Mouse (Mus musculus) spleen, adult 12 weeks (tissue): ENCODE measurements around the gene Zfp263.
A peak's percentile ranks its signal among the peaks of the same experiment; 100 is the strongest.

ENCODE experiments used
- DNase-seq: peaks from one replicate; pipeline ENCODE4 v3.0.0; 2022; ENCODE audit warnings: low spot score

Gene Zfp263

DNA sequence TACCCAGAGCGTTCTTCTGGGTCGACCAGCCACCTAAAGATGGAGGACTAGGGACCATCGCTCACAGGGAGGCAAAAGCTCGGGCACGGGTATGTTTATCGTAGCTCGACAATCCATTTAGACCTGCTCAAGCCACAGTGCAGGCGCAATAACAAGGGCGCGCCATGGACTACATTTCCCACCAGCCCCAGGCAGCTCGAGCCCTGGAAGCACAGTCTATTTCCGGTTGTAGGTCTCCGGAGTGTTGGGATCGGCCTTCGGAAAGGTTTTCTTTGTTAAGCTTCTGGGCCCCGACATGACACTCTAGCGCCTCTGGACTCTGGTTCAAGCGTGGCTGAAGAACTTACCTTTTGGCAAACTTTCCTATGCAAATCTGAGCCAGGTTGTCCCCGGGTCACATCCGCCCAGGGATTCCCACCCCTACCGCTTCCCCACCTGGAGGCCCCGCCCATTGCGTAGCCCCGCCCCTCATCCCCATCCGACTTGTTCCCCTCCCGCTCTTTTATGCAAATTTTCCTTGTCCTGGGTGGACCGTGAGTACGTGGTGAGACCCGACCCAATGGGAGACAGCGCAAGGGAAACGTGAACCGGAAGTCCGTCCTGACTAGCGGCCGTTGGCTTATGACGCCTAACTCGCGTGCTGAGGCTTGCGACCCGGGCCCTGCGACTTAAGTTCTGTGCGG lies at the start of gene Zfp263:
Zfp263 (plus strand) TSS at position 591 of the 683 bp plus-strand sequence.
- peak; percentile 82 for DNase-seq

DNA sequence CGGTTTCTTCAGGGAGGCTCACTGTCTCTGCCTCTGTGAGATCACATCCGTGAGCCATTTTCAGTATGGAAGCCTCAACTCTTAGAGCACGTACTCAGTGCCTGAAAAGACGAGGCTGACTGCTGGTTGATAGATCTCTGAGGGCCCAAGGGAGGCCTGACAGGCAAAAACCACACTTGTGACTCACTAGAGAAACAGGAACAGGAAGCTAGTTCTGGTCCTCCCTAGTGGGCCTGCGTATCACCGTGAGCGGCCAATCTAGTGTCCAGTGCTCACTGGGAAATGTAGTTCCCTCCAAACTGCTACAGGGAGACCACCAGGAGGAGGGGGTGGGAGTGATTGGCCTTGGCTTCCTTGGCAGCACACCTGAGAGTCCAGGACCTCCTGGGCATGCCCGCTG lies 44.6 kb upstream of the Zfp263 start:
- DNase-seq, result no peak

DNA sequence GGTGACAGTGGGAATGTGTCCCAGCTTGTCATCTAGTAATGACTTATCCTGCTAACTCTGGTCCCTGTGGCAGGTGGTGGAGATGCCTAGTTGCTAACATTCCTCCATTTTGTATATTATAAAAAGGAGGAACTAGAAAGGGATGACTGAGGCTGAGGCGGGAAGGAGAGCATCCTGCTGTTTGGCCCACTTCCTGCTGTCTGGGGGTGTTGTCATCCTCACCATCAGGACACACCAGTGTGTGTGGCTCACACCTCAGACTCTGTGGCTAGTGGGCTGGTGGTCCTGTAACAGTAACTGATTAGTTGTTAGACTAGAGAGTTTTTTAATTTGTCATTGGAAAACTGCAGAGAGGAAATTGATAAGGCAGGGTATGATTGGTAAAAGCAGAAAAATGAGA lies 43.0 kb upstream of the Zfp263 start:
- DNase-seq, result no peak

DNA sequence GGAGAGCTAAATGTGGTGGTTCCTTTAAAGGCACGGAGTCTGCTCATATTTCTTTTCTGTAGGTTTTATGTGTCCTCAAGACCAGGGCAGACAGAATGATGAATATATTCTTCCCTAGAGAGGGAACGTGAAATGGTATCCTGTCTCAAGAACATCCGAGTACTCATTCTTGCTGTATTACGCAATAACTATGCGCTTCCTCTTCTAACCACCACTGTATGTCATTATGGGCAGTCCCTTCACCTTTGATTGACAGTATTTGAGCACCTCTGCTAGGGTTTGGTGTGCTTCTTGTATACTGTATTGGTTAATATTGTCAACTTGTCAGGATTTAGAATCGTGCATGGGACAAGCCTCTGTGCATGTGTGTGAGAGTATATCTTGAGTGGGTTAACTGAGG lies 37.2 kb upstream of the Zfp263 start:
- DNase-seq, result no peak

DNA sequence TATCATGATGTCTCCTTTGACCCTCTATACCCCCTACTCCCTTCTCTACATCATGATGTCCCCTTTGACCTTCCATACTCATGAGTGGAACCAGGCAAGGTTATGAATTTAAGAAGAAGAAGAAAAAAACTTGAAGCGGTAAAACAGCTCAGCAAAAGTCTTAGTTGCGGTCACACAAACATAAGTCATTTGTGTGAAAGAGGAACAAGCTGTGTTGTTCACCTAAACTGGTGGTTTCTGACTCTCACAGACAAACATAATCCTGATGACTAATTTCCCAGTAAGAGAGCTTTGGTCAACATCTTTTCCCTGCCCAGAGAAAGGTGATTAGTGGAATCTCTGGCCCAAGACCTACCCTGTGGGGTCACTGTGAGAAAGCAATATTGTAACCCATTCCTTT lies 29.2 kb upstream of the Zfp263 start:
- no peak for DNase-seq

DNA sequence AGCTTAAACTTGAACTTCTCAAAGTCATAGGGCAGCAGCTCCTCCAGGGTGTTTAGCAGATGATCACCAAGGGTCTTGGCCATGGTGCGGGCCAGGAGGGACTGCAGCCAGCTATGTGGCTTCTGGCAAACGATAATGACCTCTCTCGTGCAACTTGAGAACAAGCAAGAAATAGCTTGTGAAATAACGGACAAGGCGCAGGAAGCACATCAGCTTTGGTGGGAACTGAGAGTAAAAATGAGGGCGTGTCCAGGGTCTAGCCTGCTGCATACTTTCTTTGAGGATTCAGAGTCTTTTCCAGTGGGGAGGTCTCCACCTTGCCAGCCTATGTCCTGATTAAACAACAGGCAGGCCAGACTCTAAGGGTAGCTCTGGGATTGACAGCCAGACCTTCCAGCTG lies 25.9 kb upstream of the Zfp263 start, which contains the start of gene Mefv:
Mefv (minus strand) TSS at position 118 of the 400 bp plus-strand sequence.
- DNase-seq, result no peak

DNA sequence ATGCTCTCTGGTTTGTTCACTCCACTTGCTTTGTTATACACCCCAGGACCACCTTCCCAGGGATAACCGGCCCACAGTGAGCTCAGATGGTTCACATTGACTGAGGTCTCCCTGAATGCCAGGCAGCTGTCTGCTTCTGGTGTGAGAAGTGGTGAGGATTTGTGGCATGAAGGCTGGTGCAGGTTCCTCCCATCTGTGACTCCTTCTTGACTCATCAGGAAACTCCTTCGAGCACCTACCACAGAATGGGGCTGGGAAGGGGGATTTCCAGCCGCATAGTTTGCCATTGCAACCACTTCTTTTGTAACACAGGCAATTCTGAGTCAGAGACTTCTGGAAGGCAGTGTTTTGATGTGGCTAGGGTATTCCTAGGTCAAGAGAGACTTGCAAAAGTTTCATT lies 20.7 kb upstream of the Zfp263 start:
- no peak for DNase-seq

DNA sequence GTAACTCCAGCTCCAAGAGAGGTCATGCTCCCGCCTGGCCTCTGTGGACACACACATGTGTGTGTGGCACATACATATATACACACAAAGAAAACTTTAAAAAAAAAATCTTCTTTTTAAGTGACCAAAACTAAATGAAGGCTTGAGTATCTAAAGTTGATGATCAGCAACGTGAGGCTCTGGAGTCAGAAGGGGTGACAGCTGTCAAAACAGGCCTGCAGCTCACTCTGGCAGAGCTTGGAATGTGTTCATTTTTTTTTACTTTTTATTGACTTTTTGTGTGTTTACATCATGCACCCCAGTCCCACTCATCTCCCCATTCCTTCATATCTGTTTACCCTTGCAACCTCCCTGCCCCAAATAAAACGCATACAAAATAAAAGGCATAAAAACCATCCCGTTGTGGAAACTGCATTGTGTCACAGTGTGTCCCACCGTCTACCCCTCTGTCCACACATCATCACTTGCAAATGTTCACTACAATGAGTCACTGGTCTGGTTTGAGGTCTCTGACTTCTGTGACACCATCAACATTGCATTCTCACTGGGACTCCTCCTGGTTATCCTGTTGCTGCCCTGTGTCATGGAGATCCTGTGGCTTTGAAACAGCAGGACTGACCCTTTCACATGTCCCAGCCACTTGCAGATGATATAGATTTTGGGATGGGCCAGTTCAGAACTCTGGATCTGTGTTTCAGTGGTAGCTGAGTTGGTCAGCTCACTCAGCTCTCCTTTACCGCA lies 15.7 kb upstream of the Zfp263 start:
- no peak for DNase-seq

DNA sequence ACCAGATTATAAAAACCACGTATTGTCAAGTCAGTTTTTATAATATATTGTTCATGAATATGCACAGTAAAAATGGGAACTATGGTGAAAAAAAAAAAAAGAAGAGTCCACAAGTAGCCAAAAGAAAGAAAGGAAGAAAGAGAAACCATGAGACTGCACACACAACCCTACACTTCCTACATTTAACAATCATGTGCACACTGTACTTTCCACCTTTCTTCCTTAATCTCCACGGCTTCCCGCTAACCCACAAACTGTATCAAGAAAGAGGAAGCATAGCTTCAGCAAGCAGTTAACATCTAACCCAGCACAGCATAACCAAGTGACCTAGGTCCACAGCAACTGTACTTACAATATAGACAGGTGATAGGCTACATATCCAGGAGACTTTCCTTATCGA lies 11.3 kb upstream of the Zfp263 start:
- no peak for DNase-seq

DNA sequence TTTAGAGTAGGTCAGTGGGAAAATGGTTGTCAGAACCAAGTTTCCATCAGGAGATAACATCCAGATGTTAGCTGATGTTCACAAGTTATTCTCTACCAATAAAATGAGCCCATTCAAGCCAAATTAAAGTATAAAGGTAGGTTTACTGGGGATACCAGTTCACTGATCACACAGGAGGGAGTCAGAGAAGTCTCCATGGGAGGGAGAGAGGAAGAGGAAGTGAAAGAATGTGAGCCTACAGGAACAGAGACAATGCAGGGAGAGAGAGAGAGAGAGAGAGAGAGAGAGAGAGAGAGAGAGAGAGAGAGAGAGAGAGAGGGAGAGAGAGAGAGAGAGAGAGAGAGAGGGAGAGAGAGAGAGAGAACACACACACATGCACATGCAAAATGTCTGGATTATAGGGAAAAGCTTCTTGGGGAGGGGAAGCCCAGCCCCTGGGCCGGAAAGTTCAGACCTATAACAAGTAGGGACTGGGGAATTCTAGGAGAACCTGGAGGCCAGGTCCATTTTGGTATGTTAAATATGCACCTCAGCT lies 10.6 kb upstream of the Zfp263 start:
- no peak for DNase-seq

DNA sequence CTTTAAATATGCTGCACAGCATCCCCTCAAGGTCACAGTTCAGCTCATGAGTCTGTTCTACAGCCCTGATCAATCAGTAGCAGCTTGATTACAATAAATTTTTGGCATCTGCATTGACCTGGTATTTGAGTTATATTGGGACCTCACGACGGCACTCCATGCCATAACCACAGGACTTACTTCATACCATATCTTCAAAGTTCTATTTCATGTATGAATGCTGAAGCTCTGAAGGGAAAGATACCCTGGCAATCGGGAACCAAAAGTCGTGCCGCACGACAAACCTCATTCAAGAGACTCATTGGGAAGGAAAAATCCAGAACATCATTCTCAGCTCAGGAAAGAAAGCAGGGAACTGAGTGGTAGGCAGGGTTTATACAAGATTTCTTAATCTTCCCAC lies 1.4 kb upstream of the Zfp263 start:
- DNase-seq, result no peak

DNA sequence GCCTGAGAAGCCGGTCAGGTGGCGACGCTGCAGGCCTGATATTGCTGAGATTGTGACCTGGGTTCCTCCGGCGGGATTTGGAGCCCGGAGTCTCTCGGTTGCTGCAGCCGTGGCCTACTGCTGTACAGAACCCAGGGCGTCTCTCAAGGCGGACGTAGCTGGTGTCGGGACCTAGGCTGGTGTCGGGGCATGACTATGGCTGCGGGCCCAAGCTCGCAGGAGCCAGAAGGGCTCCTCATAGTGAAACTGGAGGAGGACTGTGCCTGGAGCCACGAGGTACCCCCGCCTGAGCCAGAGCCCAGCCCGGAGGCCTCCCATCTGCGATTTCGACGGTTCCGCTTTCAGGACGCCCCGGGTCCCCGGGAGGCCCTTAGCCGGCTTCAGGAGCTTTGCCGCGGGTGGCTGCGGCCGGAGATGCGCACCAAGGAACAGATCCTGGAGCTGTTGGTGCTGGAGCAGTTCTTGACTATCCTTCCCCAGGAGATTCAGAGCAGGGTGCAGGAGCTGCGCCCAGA lies 350 bp downstream of the Zfp263 start:
- DNase-seq, result no peak

DNA sequence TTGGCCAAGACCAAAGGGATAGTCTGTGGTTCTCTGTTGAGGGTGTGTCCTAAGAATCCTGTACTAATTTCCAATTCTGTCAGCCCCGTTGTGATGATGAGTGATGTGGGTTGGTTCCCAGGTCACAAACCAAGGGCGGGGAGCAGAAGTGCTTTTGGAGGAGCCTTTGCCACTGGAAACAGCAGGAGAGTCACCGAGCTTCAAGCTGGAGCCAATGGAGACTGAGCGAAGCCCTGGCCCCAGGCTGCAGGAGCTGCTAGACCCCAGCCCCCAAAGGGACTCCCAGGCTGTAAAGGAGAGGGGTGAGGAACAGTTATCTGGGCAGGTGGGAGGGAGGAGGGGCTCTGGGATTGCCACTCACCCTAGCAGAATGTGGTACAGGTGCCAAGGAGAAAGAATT lies 1.8 kb downstream of the Zfp263 start:
- DNase-seq, result no peak

DNA sequence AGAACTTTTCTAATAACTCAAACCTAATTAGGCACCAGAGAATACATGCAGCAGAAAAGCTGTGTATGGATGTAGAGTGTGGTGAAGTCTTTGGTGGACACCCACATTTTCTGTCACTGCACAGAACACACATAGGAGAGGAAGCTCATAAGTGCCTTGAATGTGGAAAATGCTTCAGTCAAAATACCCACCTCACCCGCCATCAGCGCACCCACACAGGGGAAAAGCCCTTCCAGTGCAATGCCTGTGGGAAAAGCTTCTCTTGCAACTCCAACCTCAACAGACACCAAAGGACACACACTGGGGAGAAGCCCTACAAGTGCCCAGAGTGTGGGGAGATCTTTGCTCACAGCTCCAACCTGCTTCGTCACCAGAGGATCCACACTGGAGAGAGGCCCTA lies 5.1 kb downstream of the Zfp263 start:
- no peak for DNase-seq

DNA sequence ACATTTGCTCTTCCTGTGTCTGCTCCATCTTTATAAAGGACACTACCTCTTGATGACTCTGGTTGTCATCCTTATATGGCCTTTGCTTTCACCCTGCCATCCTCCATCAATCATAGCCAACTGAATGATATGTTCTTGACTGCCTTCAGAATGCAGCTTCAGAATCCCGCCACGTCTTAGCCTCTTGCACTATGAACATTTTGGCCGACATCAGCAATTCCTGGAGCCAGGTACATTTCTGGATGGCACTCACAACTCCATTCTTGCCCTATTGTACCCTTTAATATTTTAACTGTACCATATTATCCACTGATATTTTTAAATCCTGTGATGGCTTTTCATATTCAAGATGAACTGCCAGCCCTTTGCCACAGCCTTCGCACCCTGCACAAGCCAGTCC lies 27.7 kb downstream of the Zfp263 start:
- DNase-seq, result no peak

DNA sequence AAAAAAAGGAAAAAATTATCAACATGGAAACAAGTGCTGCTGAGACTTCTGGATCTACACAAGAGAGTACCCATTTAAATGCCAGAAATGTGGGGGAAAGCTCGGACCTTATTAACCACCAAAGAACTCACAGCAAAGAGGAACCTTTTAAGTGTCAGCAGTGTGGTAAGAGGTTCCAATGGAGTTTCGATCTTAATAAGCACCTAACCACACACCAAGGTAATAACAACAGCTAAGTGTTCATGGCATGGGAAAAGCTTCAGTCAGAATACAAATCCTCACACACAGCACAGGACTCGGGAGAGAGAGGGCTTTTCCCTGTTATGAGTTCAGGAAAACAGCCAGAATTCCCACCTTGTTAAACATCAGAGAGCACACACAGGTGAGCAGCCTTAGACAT lies 32.5 kb downstream of the Zfp263 start:
- DNase-seq, result no peak

DNA sequence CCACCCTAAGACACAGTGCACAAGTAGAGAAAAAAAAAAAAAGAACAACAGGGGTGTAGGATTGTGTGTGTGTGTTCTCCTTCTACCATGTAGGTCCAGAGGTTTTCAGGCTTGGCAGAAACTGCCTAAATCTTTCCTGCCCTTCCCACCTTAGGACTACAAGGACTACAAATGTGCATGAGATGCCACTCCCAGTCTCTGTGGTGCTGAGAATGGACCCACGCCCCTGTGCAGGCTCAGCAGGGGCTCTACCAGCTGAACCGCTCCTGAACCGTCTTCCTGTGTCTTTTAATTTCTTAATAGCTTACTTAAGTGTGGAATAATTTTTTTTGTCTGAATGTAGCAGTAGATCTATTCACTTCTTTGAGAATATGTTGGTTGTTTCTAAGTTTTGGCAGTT lies 34.1 kb downstream of the Zfp263 start:
- no peak for DNase-seq

DNA sequence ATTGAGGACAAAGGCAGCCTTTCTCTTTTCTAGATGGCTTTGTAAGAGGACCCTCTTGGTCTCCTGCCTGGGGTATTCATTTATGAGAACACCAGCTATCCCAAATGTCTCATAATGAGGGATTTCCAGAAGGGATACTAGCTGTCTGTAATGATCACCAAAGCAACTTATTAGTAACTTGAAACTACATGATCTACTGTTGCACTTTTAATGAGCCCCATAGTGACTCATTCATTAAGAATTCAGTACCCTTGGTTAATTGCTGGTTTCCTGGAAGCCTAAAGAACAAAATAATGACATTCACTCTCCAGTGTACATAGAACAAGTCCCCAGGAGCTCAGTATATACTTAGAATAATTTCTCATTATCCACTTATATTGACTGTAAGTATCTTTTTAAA lies 37.3 kb downstream of the Zfp263 start:
- DNase-seq, result no peak

DNA sequence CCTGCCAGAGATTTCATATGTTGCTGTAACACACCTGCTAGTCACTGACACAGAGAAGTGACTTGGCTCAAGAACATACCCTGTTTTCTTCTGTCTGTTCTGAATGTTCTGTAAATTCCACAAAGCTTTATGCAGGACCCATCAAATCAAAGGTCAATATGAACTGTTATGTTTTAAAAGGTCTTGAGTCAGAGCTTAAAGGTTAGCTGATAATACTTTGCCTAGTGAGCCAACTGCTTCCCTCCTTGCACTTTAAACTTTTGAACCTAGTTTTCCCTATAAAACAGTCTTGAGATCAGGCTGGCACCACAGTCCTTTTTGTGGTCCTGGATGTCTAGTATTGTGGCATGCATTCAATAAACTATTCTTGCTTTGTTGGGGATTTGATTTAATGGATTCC lies 44.5 kb downstream of the Zfp263 start:
- DNase-seq, result no peak
